Mouse (Mus musculus) neural tube, embryonic 10.5 days (tissue): Measurements from ENCODE around the gene Ccar1.
"Not testable (repeated sequence)": the region's sequence is repeated elsewhere in the genome, so short reads cannot be mapped to it uniquely, and the experiment has no call there.

Source experiments
- DNase-seq: peaks from one replicate; pipeline ENCODE4 v3.0.0-alpha.2; 2017; ENCODE audit warnings: low spot score; ENCODE audit errors: extremely low spot score

The Ccar1 gene

GRCm38 (mm10) chr10:62725771-62726687 is 66.1 kb downstream of the Ccar1 start, which contains the start of gene Stox1:
TSS of gene Stox1 (minus strand) at chr10:62726128.
- DNase-seq = peak; percentile 74

- DNase-seq = no peak
Measured at GRCm38 (mm10) chr10:62724936-62725335, 67.2 kb downstream of the Ccar1 start.

- DNase-seq = no peak
Measured at GRCm38 (mm10) chr10:62722701-62723100, 69.4 kb downstream of the Ccar1 start.

- DNase-seq = not testable (repeated sequence)
Measured at GRCm38 (mm10) chr10:62720574-62720973, 71.5 kb downstream of the Ccar1 start.

- no peak for DNase-seq
Measured at GRCm38 (mm10) chr10:62713457-62713856, 78.6 kb downstream of the Ccar1 start.

GRCm38 (mm10) chr10:62703579-62703978 is 88.5 kb downstream of the Ccar1 start:
- DNase-seq = no peak

- DNase-seq = no peak
Measured at GRCm38 (mm10) chr10:62702436-62702835, 89.7 kb downstream of the Ccar1 start.
